Mouse (Mus musculus) kidney, adult 2 months (tissue): ENCODE data around the gene Spns1. TPM values are rescaled to one million over a fixed set of nuclear protein-coding genes. Genes with fewer than 3 reads are reported as not detected.
A peak's percentile ranks its signal among the peaks of the same experiment; 100 is the strongest.
"Not testable (repeated sequence)": the region's sequence is repeated elsewhere in the genome, so short reads cannot be mapped to it uniquely, and the experiment has no call there.

Source experiments
- DNase-seq: peaks from one replicate; pipeline ENCODE4 v3.0.0; 2021
- H3K27ac ChIP-seq: fragments of 200-500 bp; 2 replicates; pipeline ENCODE4 v1.5.1; 2012; ENCODE audit warnings: low read depth, low read length, control low read depth, inconsistent platforms; ENCODE audit not compliant: insufficient read depth
- H3K27me3 ChIP-seq: fragments of 200-500 bp; replicated peaks from 2 replicates; pipeline ENCODE4 v1.6.1; 2012; ENCODE audit warnings: mild to moderate bottlenecking, moderate library complexity, low read length, inconsistent platforms; ENCODE audit not compliant: control insufficient read depth, insufficient read depth
- H3K36me3 ChIP-seq: fragments of 200-500 bp; 2 replicates; pipeline ENCODE4 v1.6.1; 2012; ENCODE audit warnings: mild to moderate bottlenecking, moderate library complexity, low read length, inconsistent platforms; ENCODE audit not compliant: control insufficient read depth, insufficient read depth
- H3K4me1 ChIP-seq: fragments of 200-500 bp; 2 replicates; pipeline ENCODE4 v1.6.1; 2011; ENCODE audit warnings: low read length; ENCODE audit not compliant: control insufficient read depth, insufficient read depth
- H3K4me3 ChIP-seq: fragments of 200-500 bp; 2 replicates; pipeline ENCODE4 v1.5.1; 2011; ENCODE audit warnings: mild to moderate bottlenecking, low read depth, low read length, control low read depth; ENCODE audit not compliant: insufficient read depth
- CTCF ChIP-seq: fragments of 200-500 bp; conservative IDR thresholded peaks from 2 replicates; pipeline ENCODE4 v1.5.1; 2011; ENCODE audit warnings: low read depth, mild to moderate bottlenecking, control low read depth, low read length, moderate library complexity, mixed read lengths; ENCODE audit not compliant: insufficient read depth, insufficient read length
- POLR2A ChIP-seq: fragments of 200-500 bp; IDR thresholded peaks from one replicate; pipeline ENCODE4 v1.6.1; 2011; ENCODE audit warnings: low read depth, low read length, control low read depth
- WGBS: fragments of 180-500 bp; shearing (Covaris S2); methylation state at CpG from one replicate; pipeline ENCODE4 v1.1.7; 2018; 5-methylcytosine and 5-hydroxymethylcytosine counted together
- polyA plus RNA-seq: library from polyadenylated mRNA; depleted of rRNA; stranded (reverse); fragments of >200 nt; gene quantifications from 2 replicates; pipeline ENCODE4 v1.2.3, GENCODE M21; 2012

Gene Spns1
- polyA plus RNA-seq, 1 experiment, result 102 TPM

GRCm38 (mm10) chr7:126339521-126339971 is 37.7 kb downstream of the Spns1 start:
- H3K4me1 ChIP-seq, result 0 out of 2 replicates have a peak, but pooled peaks cover 6% of the 10 kb centered on the region
- WGBS, result 66% methylated on average over 8 of the region's 8 CpGs
- DNase-seq, result no peak
- H3K27me3 ChIP-seq, result no peaks in the 10 kb centered on the region
- H3K27ac ChIP-seq, result no peak overlapping the region
- H3K36me3 ChIP-seq, result no peaks in the 10 kb centered on the region
- no peak overlapping the region for H3K4me3 ChIP-seq
- TF ChIP-seq POLR2A, result no peak
- no peak for TF ChIP-seq CTCF

GRCm38 (mm10) chr7:126338906-126339305 is 38.3 kb downstream of the Spns1 start:
- no peak overlapping the region for H3K27ac ChIP-seq
- H3K27me3 ChIP-seq, result no peaks in the 10 kb centered on the region
- TF ChIP-seq POLR2A (no peak), CTCF (no peak)
- H3K4me1 ChIP-seq, result 0 out of 2 replicates have a peak, but pooled peaks cover 6% of the 10 kb centered on the region
- no peaks in the 10 kb centered on the region for H3K36me3 ChIP-seq
- 78% methylated on average over 8 of the region's 8 CpGs for WGBS
- H3K4me3 ChIP-seq, result no peak overlapping the region
- no peak for DNase-seq

- no peak for DNase-seq
- H3K4me3 ChIP-seq, result no peak overlapping the region
- no peak for TF ChIP-seq POLR2A
- TF ChIP-seq CTCF, result peak; percentile 32; the same call in 1 of the 2 replicates
- no peaks in the 10 kb centered on the region for H3K36me3 ChIP-seq
- H3K4me1 ChIP-seq, result 0 out of 2 replicates have a peak, but pooled peaks cover 3% of the 10 kb centered on the region
- WGBS, result 95% methylated on average over 1 of the region's 1 CpGs
- H3K27me3 ChIP-seq, result no peaks in the 10 kb centered on the region
- H3K27ac ChIP-seq, result no peak overlapping the region
These were observed 41.7 kb downstream of the Spns1 start for GRCm38 (mm10) chr7:126335556-126335955.

- Histone ChIP-seq H3K36me3 (no peaks in the 10 kb centered on the region), H3K4me3 (no peak overlapping the region), H3K4me1 (no peaks in the 10 kb centered on the region), H3K27ac (no peak overlapping the region), H3K27me3 (no peaks in the 10 kb centered on the region)
- no peak for DNase-seq
- WGBS, result 73% methylated on average over 3 of the region's 3 CpGs
- TF ChIP-seq CTCF (no peak), POLR2A (no peak)
These were observed 44.6 kb downstream of the Spns1 start for GRCm38 (mm10) chr7:126332691-126333090.

- no peak for TF ChIP-seq POLR2A
- TF ChIP-seq CTCF, result no peak
- Histone ChIP-seq H3K4me3 (no peak overlapping the region), H3K27ac (no peak overlapping the region), H3K4me1 (no peaks in the 10 kb centered on the region), H3K36me3 (no peaks in the 10 kb centered on the region), H3K27me3 (no peaks in the 10 kb centered on the region)
- no peak for DNase-seq
- 49% methylated on average over 2 of the region's 2 CpGs for WGBS
These were observed 46.6 kb downstream of the Spns1 start for GRCm38 (mm10) chr7:126330693-126331092.

GRCm38 (mm10) chr7:126329907-126330645 is 47.2 kb downstream of the Spns1 start:
- DNase-seq, result no peak
- H3K36me3 ChIP-seq, result no peaks in the 10 kb centered on the region
- WGBS, result 82% methylated on average over 9 of the region's 9 CpGs
- H3K27ac ChIP-seq, result no peak overlapping the region
- TF ChIP-seq POLR2A (no peak), CTCF (no peak)
- H3K27me3 ChIP-seq, result no peaks in the 10 kb centered on the region
- H3K4me1 ChIP-seq, result no peaks in the 10 kb centered on the region
- H3K4me3 ChIP-seq, result no peak overlapping the region

- H3K27me3 ChIP-seq, H3K4me3 ChIP-seq, H3K36me3 ChIP-seq, H3K4me1 ChIP-seq, DNase-seq, H3K27ac ChIP-seq: not testable (repeated sequence)
- 84% methylated on average over 5 of the region's 6 CpGs for WGBS
These were observed 48.4 kb downstream of the Spns1 start for GRCm38 (mm10) chr7:126328848-126329247.

- peak; percentile 7 for DNase-seq
- H3K36me3 ChIP-seq, H3K27ac ChIP-seq, H3K4me1 ChIP-seq, H3K27me3 ChIP-seq, H3K4me3 ChIP-seq: not testable (repeated sequence)
- WGBS, result 24% methylated on average over 9 of the region's 9 CpGs
These were observed 51.5 kb downstream of the Spns1 start for GRCm38 (mm10) chr7:126325576-126326273.
